Mouse (Mus musculus) stomach, embryonic 14.5 days (tissue): ENCODE data around the gene Rps19bp1. TPM values are rescaled to one million over a fixed set of nuclear protein-coding genes. Genes with fewer than 3 reads are reported as not detected.
A peak's percentile ranks its signal among the peaks of the same experiment; 100 is the strongest.

Experiments
- ATAC-seq: fragments of 200-750 bp; cut with Nextera tagmentation; 2 replicates; pipeline ENCODE4 v1.8.0; 2017; ENCODE audit warnings: low read depth, moderate TSS enrichment; ENCODE audit not compliant: insufficient number of reproducible peaks, insufficient read depth, low FRiP score
- H3K27ac ChIP-seq: fragments of 300-500 bp; sonication (generic); 2 replicates; pipeline ENCODE4 v1.5.1; 2014; ENCODE audit warnings: mild to moderate bottlenecking, low read length, moderate library complexity, mixed read lengths
- H3K27me3 ChIP-seq: fragments of 300-500 bp; sonication (generic); 2 replicates; pipeline ENCODE4 v1.6.1; 2014; ENCODE audit warnings: low read length, control low read depth, mixed read lengths; ENCODE audit not compliant: control insufficient read depth, insufficient read depth
- H3K36me3 ChIP-seq: fragments of 300-500 bp; sonication (generic); 2 replicates; pipeline ENCODE4 v1.6.1; 2014; ENCODE audit warnings: mild to moderate bottlenecking, control low read depth, low read length, moderate library complexity, mixed read lengths; ENCODE audit not compliant: control insufficient read depth, insufficient read depth
- H3K4me1 ChIP-seq: fragments of 300-500 bp; sonication (generic); 2 replicates; pipeline ENCODE4 v1.6.1; 2014; ENCODE audit warnings: low read length, control low read depth, mixed read lengths; ENCODE audit not compliant: control insufficient read depth, insufficient read depth
- H3K4me2 ChIP-seq: fragments of 300-500 bp; sonication (generic); replicated peaks from 2 replicates; pipeline ENCODE4 v1.6.1; 2014; ENCODE audit warnings: low read depth, low read length, control low read depth
- H3K4me3 ChIP-seq: fragments of 300-500 bp; sonication (generic); 2 replicates; pipeline ENCODE4 v1.5.1; 2014; ENCODE audit warnings: low read depth, low read length, control low read depth
- H3K9ac ChIP-seq: fragments of 300-500 bp; sonication (generic); replicated peaks from 2 replicates; pipeline ENCODE4 v1.6.1; 2014; ENCODE audit warnings: low read depth, mild to moderate bottlenecking, control low read depth, low read length, moderate library complexity, mixed read lengths
- H3K9me3 ChIP-seq: fragments of 300-500 bp; sonication (generic); 2 replicates; pipeline ENCODE4 v1.6.1; 2016; ENCODE audit warnings: low read depth, low read length, control low read depth; ENCODE audit not compliant: control insufficient read depth
- WGBS: fragments of 180-500 bp; shearing (Covaris S2); extraction: QIAGEN DNeasy Blood & Tissue Kit; methylation state at CpG from one replicate; pipeline ENCODE4 v1.1.7; 2014; 5-methylcytosine and 5-hydroxymethylcytosine counted together
- polyA plus RNA-seq: library from polyadenylated mRNA; unstranded; fragments of >200 nt; fragmentation: Nextera tagmentation; extraction: Ambion mirVana; gene quantifications from 2 replicates; pipeline ENCODE4 v1.2.1, GENCODE M21; 2014

The Rps19bp1 gene
- 53.4 and 61.8 TPM in 2 replicates for polyA plus RNA-seq

GRCm38 (mm10) chr15:80263610-80264575, at the start of gene Rps19bp1:
Gene Rps19bp1 (minus strand): TSS chr15:80264315.
- no peaks in the 10 kb centered on the region; the same call in 1 of the 2 replicates for H3K36me3 ChIP-seq
- no peaks in the 10 kb centered on the region for H3K27me3 ChIP-seq
- H3K9ac ChIP-seq = peak within 1 kb of the TSS; percentile 80
- peak within 1 kb of the TSS; percentile 39; the same call in 1 of the 2 replicates for H3K27ac ChIP-seq
- peak; percentile 89 for ATAC-seq
- H3K4me2 ChIP-seq = peak within 1 kb of the TSS; percentile 73
- peaks cover 11% of the 10 kb centered on the region; the same call in 1 of the 2 replicates for H3K4me1 ChIP-seq
- 1% methylated on average over 61 of the region's 66 CpGs for WGBS
- no peaks in the 10 kb centered on the region for H3K9me3 ChIP-seq
- H3K4me3 ChIP-seq = peak within 1 kb of the TSS; percentile 89

- no peak overlapping the region for H3K27ac ChIP-seq
- no peak overlapping the region for H3K4me2 ChIP-seq
- no peaks in the 10 kb centered on the region for H3K27me3 ChIP-seq
- no peaks in the 10 kb centered on the region for H3K36me3 ChIP-seq
- ATAC-seq = peak; percentile 69; the same call in 1 of the 2 replicates
- H3K9ac ChIP-seq = no peak overlapping the region
- no peaks in the 10 kb centered on the region for H3K9me3 ChIP-seq
- 46% methylated on average over 8 of the region's 8 CpGs for WGBS
- H3K4me1 ChIP-seq = no peaks in the 10 kb centered on the region
- no peak overlapping the region for H3K4me3 ChIP-seq
Measured at GRCm38 (mm10) chr15:80306146-80306545, 42.0 kb upstream of the Rps19bp1 start.

- ATAC-seq = no peak
- no peaks in the 10 kb centered on the region for H3K27me3 ChIP-seq
Measured at GRCm38 (mm10) chr15:80304188-80304587, 40.1 kb upstream of the Rps19bp1 start.

GRCm38 (mm10) chr15:80303779-80304178, 39.7 kb upstream of the Rps19bp1 start:
- ATAC-seq = no peak
- no peak overlapping the region for H3K4me3 ChIP-seq
- H3K4me2 ChIP-seq = no peak overlapping the region
- no peaks in the 10 kb centered on the region for H3K27me3 ChIP-seq
- H3K9ac ChIP-seq = no peak overlapping the region
- no peak overlapping the region for H3K27ac ChIP-seq
- 63% methylated on average over 14 of the region's 14 CpGs for WGBS
- H3K4me1 ChIP-seq = no peaks in the 10 kb centered on the region
- H3K36me3 ChIP-seq = no peaks in the 10 kb centered on the region
- H3K9me3 ChIP-seq = no peaks in the 10 kb centered on the region

More at GRCm38 (mm10) chr15:80304188-80304587, 40.1 kb upstream of the Rps19bp1 start:
- Histone ChIP-seq H3K4me1 (no peaks in the 10 kb centered on the region), H3K9me3 (no peaks in the 10 kb centered on the region), H3K36me3 (no peaks in the 10 kb centered on the region), H3K9ac (no peak overlapping the region), H3K4me2 (no peak overlapping the region), H3K4me3 (no peak overlapping the region), H3K27ac (no peak overlapping the region)
- 86% methylated on average over 12 of the region's 12 CpGs for WGBS

GRCm38 (mm10) chr15:80297146-80297545, 33.0 kb upstream of the Rps19bp1 start:
- WGBS = 95% methylated on average over 1 of the region's 1 CpGs
- H3K9me3 ChIP-seq = no peaks in the 10 kb centered on the region
- no peak overlapping the region for H3K27ac ChIP-seq
- H3K4me1 ChIP-seq = no peaks in the 10 kb centered on the region
- H3K9ac ChIP-seq = no peak overlapping the region
- H3K36me3 ChIP-seq = no peaks in the 10 kb centered on the region
- H3K4me3 ChIP-seq = no peak overlapping the region
- no peaks in the 10 kb centered on the region for H3K27me3 ChIP-seq
- no peak overlapping the region for H3K4me2 ChIP-seq
- no peak for ATAC-seq

- whole genome bisulfite sequencing = 8% methylated on average over 10 of the region's 10 CpGs
Measured at GRCm38 (mm10) chr15:80289436-80289835, 25.3 kb upstream of the Rps19bp1 start.

GRCm38 (mm10) chr15:80288036-80288435, 23.9 kb upstream of the Rps19bp1 start:
- Histone ChIP-seq H3K9ac (no peak overlapping the region), H3K27me3 (peaks cover 34% of the 10 kb centered on the region)
- 5% methylated on average over 23 of the region's 23 CpGs for WGBS

More at GRCm38 (mm10) chr15:80289436-80289835, 25.3 kb upstream of the Rps19bp1 start:
- no peak overlapping the region for H3K4me2 ChIP-seq
- no peak overlapping the region for H3K9ac ChIP-seq
- no peaks in the 10 kb centered on the region for H3K4me1 ChIP-seq
- no peak overlapping the region for H3K27ac ChIP-seq
- H3K4me3 ChIP-seq = no peak overlapping the region
- peaks cover 34% of the 10 kb centered on the region for H3K27me3 ChIP-seq
- ATAC-seq = 0 out of 2 replicates have a peak, but pooled peaks have one; percentile 18
- H3K9me3 ChIP-seq = no peaks in the 10 kb centered on the region
- no peaks in the 10 kb centered on the region for H3K36me3 ChIP-seq

GRCm38 (mm10) chr15:80286851-80287415, 22.8 kb upstream of the Rps19bp1 start, which contains the start of gene Cacna1i:
Gene Cacna1i (plus strand): TSS chr15:80287238.
- WGBS = under 1% methylated on average over 50 of the region's 50 CpGs
- H3K27me3 ChIP-seq = peaks cover 34% of the 10 kb centered on the region
- H3K9ac ChIP-seq = no peak within 1 kb of the TSS
- peak within 1 kb of the TSS; percentile 36 for H3K4me3 ChIP-seq
- H3K9me3 ChIP-seq = no peaks in the 10 kb centered on the region
- no peaks in the 10 kb centered on the region for H3K4me1 ChIP-seq
- no peaks in the 10 kb centered on the region for H3K36me3 ChIP-seq
- no peak within 1 kb of the TSS for H3K27ac ChIP-seq
- no peak for ATAC-seq
- peak within 1 kb of the TSS; percentile 90 for H3K4me2 ChIP-seq

More at GRCm38 (mm10) chr15:80288036-80288435, 23.9 kb upstream of the Rps19bp1 start:
- no peak for ATAC-seq
- Histone ChIP-seq H3K4me2 (peak overlapping the region; percentile 90), H3K36me3 (no peaks in the 10 kb centered on the region), H3K9me3 (no peaks in the 10 kb centered on the region), H3K4me3 (peak overlapping the region; percentile 36), H3K27ac (no peak overlapping the region), H3K4me1 (no peaks in the 10 kb centered on the region)
